Mouse (Mus musculus) cerebellum, postnatal 25 days (tissue): ENCODE results near the gene Nol4l.

Experiments
- DNase-seq, 2 experiments: peaks; one replicate each; pipeline ENCODE4 v3.0.0; 2021; ENCODE audit warnings: mixed read lengths in 2 of 2

Gene Nol4l

GRCm38 (mm10) chr2:153481108-153481860, 48.5 kb downstream of the Nol4l start:
- no peak for DNase-seq

- DNase-seq, result no peak
These were observed 50.3 kb downstream of the Nol4l start for GRCm38 (mm10) chr2:153479486-153479885.

GRCm38 (mm10) chr2:153478583-153478982, 51.2 kb downstream of the Nol4l start:
- peak; percentile 81 to 87 for DNase-seq

DNA sequence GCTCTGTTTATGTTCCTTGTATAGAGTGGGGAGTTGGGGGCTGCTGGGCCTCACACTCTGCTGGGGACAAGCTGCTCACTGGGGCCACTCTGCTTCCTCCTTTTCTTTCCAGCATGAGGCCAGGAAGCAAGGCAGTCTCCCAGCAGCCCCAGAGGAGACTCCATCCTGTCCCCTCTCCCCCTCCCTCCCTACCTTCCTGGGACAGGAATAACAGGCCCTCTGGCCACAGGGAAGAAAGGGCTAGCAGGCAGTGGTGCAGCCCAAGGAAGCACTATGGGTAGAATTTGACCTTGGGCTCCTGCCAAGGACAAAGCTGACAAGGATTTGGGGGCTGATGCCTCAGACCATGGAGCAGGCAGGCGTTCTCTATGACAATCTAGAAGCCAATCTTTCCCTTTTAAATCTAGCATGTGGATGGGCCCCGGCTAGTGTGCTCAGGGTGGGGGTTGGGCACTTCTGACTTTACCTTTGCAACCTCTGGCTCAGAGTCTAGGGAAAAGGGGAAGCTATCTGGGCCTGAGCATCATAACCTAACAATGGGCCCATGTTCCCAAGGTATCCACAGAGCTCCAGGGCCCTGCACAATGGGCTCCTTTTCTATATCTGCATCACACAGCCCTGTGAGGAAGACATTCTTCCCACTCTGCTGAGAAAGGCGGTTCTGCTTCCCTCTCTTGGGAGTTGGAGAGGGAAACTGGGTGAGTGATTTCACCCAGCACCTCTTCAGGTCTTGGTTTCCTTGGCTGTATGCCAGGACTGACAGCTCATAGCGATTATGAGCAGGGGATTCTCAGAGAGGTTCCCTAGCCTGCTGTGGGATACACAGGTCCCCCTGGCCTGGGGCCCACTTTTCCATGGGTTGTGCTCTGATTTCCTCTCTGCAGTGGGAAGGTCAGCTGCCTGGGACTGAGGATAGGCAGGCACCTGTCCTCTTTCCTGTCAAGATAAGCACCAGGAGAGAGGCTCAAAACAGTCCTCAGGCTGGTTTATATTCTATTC, 54.4 kb downstream of the Nol4l start:
- peak in 1 of 2 experiments; percentile 57 for DNase-seq

DNA sequence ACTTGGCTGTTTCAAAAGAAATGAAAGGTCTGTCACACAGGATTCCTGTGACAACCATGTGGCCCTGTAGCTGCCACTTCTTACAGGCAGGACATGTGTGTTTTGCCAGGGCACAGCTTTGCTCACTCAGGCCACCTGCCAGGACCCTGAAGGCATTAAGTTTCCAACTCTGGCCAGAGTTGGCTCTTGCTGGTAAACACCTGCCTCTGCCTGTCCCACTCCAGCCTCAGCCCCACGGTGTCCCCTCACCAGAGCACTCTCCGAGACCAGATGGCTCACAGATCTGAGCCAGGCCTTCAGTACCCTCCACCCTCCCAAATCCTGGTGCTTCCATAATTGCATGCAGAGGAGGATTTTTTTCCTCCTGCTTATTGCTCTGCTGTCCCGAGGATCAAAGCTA, 58.8 kb downstream of the Nol4l start:
- DNase-seq, result peak; percentile 50 to 53

DNA sequence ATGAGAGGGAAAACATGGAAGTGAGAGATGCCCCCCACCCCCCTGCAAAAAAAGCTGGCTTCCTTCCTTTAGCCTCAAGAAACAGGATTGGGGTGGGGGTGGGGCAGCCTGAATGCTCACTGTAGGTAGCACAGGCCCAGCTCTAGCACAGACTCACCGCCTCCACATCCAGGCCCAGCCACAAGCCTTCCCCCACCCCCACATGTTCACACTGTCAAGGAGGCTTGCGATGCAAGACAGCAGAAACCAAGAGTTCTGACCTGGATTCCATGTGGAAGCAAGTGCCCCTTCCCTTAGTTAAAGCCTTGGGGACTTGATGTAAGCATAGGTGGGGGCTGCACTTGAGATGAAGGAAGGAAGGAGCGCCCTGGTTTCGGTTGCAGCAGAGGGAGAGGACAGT, 60.0 kb downstream of the Nol4l start:
- no peak for DNase-seq

DNA sequence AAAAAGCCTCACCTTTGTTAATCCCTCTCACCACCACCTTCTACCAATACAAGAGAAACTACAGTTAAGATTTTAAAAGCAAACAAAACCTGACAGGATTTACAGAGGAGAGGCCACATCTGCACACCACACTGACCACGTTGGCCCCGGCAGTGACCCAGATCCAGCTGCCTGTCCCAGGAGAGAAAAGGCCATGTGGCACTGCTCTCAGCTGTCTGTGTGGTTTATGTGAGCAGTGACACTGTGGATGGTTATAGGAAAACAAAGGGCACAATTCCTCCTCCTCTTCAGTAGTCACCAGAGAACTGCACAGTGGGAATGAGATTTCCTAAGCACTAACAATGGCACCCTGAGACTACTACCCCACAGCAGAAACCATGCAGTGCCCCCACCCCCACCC, 60.5 kb downstream of the Nol4l start:
- no peak for DNase-seq

GRCm38 (mm10) chr2:153467372-153467771, 62.4 kb downstream of the Nol4l start:
- DNase-seq, result no peak

- no peak for DNase-seq
These were observed 66.5 kb downstream of the Nol4l start for GRCm38 (mm10) chr2:153463257-153463656.

DNA sequence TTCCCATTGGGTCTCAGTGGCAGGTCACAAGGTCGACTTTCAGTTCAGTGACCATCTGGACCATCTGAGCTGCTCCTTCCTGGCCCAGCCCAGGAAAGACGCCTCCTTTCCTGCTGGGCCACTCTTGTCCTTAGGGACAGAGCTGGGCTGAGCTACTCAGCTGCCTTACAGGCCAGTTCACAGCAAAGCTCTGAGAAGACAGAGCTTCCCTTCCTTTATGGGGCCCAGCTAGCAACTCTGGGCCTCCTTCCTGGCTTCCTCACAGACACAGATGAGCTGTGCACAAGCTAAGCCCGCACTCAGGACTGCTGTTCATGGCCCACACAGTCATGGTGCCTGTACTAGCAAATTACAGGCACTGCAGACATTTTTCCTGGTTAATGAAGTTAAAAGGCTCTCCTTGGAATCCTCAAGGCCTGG, 71.7 kb downstream of the Nol4l start:
- DNase-seq, result no peak

DNA sequence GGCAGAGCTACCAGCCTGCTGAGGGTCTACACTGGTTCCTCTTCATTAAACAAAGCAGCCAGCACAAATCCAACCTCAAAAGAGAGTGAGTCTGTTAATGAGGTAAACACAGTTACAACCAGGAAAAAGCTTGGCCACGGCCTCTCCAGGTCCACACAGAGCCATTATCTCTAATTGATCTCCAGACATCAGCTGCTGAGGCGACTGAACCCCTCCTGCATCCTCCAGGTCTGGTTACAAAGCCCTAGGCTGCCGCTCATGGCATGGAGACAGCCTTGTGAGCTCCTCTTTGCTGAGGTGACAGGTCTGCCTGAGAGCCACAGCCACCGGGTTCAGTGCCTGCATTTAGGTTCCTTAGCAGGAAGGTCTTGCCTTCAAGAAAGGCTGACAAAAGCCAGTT, 72.3 kb downstream of the Nol4l start:
- no peak for DNase-seq

DNA sequence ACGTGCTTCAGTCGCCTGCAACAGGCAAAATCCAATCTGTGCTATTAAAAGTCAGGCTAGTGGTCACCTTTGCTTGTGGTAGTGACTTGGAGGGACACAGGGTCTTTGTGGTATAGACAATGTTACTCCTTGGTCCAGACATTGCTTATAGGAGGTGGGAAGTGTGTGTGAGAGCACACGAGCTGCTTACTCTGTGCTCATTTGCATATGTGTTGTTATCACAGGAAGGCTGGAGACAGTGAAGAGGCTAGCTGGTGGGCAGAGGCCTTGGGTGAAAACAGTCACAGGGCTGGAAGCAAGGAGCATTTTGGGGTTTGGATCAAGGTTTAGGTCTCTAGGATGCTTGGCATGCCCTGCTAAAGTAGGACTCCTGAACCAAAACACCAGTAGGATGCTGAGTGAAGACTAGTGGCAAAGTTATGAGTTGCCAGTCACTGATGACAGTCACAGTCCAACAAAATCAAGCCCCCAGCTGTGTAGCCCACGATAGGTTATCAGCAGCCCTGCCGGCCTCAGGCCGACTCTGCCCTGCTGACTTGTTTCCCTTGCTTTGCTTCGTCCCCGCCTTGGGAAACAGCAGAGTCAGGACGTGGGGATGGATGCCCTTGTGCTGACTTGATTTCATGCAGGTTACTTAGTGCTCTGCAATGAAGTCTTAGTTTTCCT, 74.8 kb downstream of the Nol4l start:
- DNase-seq, result no peak

GRCm38 (mm10) chr2:153453961-153454759, 75.6 kb downstream of the Nol4l start:
- peak; percentile 86 to 91 for DNase-seq

DNA sequence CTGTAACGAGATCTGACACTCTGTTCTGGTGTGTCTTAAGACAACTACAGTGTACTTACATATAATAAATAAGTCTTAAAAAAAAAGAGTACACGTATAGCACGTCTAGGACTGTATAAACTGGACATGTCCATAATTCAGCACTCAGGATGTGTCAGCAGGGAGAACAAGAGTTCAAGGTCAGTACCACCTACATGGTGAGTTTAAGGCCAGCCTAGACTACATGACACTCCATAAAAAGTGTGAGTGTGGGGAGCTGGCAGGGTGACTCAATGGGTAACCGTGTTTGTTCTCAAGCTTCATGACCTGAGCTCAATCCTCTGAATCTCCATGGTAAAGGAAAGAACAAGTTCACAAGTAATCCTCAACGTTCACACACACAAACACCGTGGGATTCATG, 81.3 kb downstream of the Nol4l start:
- DNase-seq, result no peak

DNA sequence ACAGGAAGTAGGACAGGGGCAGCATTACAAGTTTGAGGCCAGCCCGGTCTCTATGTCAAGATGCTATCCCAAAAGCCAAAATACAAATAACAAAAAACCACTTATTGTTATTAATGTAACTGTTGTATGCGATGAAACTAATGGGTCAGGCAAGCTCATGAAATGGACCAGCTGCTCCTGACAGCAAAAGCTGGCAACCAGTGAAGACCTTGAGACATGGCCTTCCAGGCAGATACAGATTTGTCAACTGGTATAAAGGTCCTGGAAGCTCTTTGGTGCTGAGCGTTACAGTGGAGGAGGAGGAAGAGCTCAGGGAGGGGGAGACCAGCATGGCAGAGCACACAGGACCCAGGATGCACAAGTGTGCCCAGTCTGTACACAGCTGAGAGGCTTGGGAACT, 82.1 kb downstream of the Nol4l start:
- DNase-seq, result no peak

DNA sequence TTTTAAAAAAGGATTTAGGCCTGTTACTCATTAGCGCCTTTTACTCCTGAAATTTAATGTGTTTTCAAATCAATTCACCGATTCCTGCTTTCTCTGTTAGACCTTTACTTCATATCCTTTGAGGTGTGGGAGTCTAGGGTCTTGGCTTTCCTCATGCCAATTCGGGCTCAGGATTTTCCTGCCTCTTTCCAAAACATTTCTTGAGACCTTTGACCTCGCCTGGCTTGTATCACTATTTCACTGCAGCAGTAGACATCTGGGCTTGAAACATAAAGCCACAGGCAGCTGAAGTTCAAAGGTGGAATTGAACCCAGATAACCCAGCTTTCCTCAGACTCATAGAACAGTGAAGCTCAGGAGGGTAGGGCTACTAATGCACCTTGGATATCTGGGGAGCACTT, 83.3 kb downstream of the Nol4l start:
- no peak for DNase-seq

DNA sequence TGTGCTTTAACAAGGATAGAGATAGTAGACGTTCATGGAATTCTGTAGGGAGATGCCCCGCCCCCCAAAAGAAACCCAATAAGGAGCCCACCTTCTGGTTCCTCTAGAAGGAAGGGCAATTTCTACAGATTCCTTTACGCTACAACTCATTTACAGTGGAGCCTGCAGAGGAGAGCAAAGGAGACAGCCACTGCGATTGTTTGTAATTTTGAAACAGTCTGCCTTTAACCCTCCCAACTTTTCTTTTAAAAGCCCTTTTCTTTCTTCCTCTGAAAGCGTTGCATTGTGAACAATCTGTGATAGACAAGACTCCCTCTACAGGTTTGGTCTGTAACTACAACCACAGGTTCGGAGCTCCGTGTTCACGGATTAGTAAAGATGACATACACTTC, 83.8 kb downstream of the Nol4l start:
- DNase-seq, result peak; percentile 43 to 74

- peak in 1 of 2 experiments; percentile 37 for DNase-seq
These were observed 84.4 kb downstream of the Nol4l start for GRCm38 (mm10) chr2:153445137-153446016.

DNA sequence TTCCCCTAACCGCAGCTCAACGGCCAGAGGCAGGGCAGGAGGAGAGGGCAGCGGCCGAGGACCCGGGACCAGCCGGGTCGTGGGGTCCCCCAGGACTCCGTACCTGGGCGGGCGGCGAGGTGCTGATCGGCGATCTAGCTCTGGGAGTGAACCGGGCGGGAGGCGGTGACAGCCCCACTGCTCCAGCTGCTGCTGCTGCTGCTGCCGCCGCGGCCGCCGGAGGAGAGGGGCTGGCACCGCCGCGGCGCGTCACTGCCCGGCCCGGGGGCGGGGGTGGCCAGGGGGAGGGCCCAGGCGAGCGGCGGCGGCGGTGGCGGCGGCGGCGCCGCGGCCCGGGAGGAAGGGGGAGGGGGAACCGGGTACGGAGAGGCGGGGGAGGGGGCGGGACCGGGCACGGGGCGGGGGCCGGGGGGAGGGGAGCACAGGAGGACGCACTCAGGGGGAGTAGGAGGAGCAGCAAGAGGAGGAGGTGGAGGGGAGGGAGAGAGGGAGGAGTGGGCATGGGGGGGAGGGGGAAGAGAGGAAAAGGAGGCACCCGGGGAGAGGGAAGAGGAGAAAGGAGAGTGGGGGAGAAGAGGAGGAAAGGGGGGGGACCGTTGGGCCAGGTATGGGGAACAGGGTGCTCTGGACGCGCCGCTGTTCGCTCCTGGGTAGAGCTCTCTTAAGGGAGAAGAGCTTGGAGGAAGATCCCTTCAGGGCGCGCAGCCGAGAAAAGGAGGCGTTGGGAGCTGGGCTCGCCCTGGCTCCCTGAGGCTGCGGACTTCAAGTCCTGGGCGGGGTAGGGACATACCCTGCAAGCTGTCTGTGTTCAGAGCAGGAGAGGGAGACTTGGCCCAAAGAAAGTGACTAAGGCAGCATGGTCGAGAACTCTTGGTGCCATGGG, 85.3 kb downstream of the Nol4l start:
- DNase-seq, result peak; percentile 42 to 70
